Mouse (Mus musculus) embryonic fibroblast, embryonic 13.5 days (primary cell): ENCODE measurements around the gene Slc25a21. TPM values are rescaled to one million over a fixed set of nuclear protein-coding genes. Genes with fewer than 3 reads are reported as not detected.

ENCODE experiments used
- H3K27ac ChIP-seq: 2 replicates; pipeline ENCODE4 v1.5.1; 2012; ENCODE audit warnings: low read length, control low read depth, inconsistent platforms; ENCODE audit not compliant: insufficient read depth
- H3K4me1 ChIP-seq: 2 replicates; pipeline ENCODE4 v1.6.1; 2011; ENCODE audit warnings: low read length; ENCODE audit not compliant: control insufficient read depth, insufficient read depth
- H3K4me3 ChIP-seq: 2 replicates; pipeline ENCODE4 v1.5.1; 2011; ENCODE audit warnings: mild to moderate bottlenecking, control low read depth, low read length; ENCODE audit not compliant: insufficient read depth
- CTCF ChIP-seq: IDR thresholded peaks from 2 replicates; pipeline ENCODE4 v1.5.1; 2011; ENCODE audit warnings: mild to moderate bottlenecking, control low read depth, low read length, moderate library complexity, borderline replicate concordance; ENCODE audit not compliant: insufficient read depth
- POLR2A ChIP-seq: IDR thresholded peaks from 2 replicates; pipeline ENCODE4 v1.6.1; 2011; ENCODE audit warnings: low read depth, mild to moderate bottlenecking, control low read depth, low read length, moderate library complexity
- polyA plus RNA-seq: library from polyadenylated mRNA; stranded (reverse); fragments of >200 nt; gene quantifications from 2 replicates; pipeline ENCODE4 v1.2.4, GENCODE M21; 2011; ENCODE audit warnings: low read depth; ENCODE audit not compliant: missing spikeins, insufficient read length

Slc25a21 gene
- polyA plus RNA-seq, 1 experiment = 0.19 TPM

GRCm38 (mm10) chr12:57076606-57077005 lies 120.7 kb downstream of the Slc25a21 start:
- TF ChIP-seq POLR2A = no peak
- no peak for TF ChIP-seq CTCF
- Histone ChIP-seq H3K4me3 (no peak overlapping the region), H3K4me1 (no peaks in the 10 kb centered on the region), H3K27ac (no peak overlapping the region)

- no peak for TF ChIP-seq POLR2A
- no peak for TF ChIP-seq CTCF
- no peak overlapping the region for H3K27ac ChIP-seq
- H3K4me1 ChIP-seq = no peaks in the 10 kb centered on the region
- no peak overlapping the region for H3K4me3 ChIP-seq
Measured at GRCm38 (mm10) chr12:57072616-57073015, 124.7 kb downstream of the Slc25a21 start.

GRCm38 (mm10) chr12:57068607-57069006 lies 128.7 kb downstream of the Slc25a21 start:
- TF ChIP-seq POLR2A (no peak), CTCF (no peak)

DNA sequence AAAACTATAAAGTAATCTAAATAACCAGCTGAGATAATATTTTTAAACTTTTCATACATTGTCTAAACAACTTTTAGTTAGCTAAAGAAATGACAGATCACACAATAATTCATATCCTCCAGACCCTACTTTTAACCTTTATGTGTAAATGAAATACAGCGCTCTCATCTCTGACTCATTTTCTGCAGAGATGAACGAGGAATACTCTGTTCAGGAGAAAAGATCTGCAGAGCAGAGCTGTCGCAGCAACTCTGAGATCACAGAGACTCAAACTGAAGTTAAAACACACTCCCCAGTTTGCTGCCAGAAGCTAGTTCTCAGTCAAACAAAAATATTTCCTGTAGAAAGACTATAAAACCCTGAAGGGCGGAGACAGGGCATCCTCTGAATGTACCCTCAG lies 177.5 kb downstream of the Slc25a21 start:
- Histone ChIP-seq H3K27ac (no peak overlapping the region), H3K4me1 (no peaks in the 10 kb centered on the region), H3K4me3 (no peak overlapping the region)
- no peak for TF ChIP-seq POLR2A
- no peak for TF ChIP-seq CTCF

More at GRCm38 (mm10) chr12:57068607-57069006, 128.7 kb downstream of the Slc25a21 start:
- Histone ChIP-seq H3K4me1 (no peaks in the 10 kb centered on the region), H3K4me3 (no peak overlapping the region), H3K27ac (no peak overlapping the region)

GRCm38 (mm10) chr12:57016845-57017244 lies 180.4 kb downstream of the Slc25a21 start:
- Histone ChIP-seq H3K4me3 (no peak overlapping the region), H3K4me1 (no peaks in the 10 kb centered on the region), H3K27ac (no peak overlapping the region)
- TF ChIP-seq CTCF (no peak), POLR2A (no peak)

DNA sequence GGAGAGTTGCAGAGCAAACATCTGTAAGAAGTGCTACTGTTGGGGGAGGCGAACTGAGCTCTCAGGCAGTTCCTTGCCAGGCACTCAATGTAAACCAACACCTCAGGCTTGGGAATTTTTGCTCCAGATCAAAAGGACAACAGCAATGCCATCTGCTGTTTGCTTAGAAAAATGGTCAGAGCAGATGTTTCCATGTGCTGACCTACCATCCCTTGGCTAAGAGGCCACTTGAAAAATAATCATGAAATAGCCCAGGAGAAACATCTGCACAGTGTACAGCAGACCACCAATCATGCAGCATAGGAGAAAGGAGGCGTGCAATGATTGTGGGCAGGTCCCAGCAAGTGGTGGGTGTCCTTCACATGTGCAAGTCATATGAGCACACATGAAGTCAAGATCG lies 180.9 kb downstream of the Slc25a21 start:
- H3K4me1 ChIP-seq = no peaks in the 10 kb centered on the region
- no peak for TF ChIP-seq CTCF
- no peak for TF ChIP-seq POLR2A
- no peak overlapping the region for H3K27ac ChIP-seq
- no peak overlapping the region for H3K4me3 ChIP-seq

GRCm38 (mm10) chr12:57009010-57009409 lies 188.3 kb downstream of the Slc25a21 start:
- TF ChIP-seq POLR2A (no peak), CTCF (no peak)
- Histone ChIP-seq H3K4me1 (no peaks in the 10 kb centered on the region), H3K4me3 (no peak overlapping the region), H3K27ac (no peak overlapping the region)

DNA sequence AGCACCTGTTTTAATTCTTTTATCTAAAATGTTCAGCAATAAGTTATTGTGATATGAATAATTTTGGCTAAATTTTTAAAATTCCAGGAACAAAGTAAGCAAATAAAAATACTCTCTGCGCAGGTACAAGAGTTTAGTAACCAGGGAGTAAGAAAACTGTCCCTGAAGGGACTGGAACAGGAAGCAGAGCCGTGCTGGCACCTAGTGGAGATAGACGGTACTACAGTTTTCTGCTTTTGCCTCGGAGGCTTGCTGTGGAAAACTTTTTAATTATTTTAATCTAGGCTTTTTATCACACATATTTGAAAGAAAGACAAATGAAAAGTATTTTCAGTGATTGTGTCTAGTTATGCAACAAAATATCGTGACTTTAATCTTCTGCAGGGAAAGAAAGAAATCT lies 211.2 kb downstream of the Slc25a21 start:
- no peaks in the 10 kb centered on the region for H3K4me1 ChIP-seq
- H3K27ac ChIP-seq = no peak overlapping the region
- TF ChIP-seq POLR2A = no peak
- peak; percentile 62; the same call in 1 of the 2 replicates for TF ChIP-seq CTCF
- no peak overlapping the region for H3K4me3 ChIP-seq

- no peak overlapping the region for H3K4me3 ChIP-seq
- H3K27ac ChIP-seq = no peak overlapping the region
- no peaks in the 10 kb centered on the region for H3K4me1 ChIP-seq
- TF ChIP-seq POLR2A (no peak), CTCF (no peak)
Measured at GRCm38 (mm10) chr12:56982066-56982626, 215.1 kb downstream of the Slc25a21 start.

GRCm38 (mm10) chr12:56975256-56975655 lies 222.0 kb downstream of the Slc25a21 start:
- Histone ChIP-seq H3K4me1 (no peaks in the 10 kb centered on the region), H3K4me3 (no peak overlapping the region), H3K27ac (no peak overlapping the region)
- no peak for TF ChIP-seq CTCF
- TF ChIP-seq POLR2A = no peak

- H3K27ac ChIP-seq = no peak overlapping the region
- H3K4me1 ChIP-seq = no peaks in the 10 kb centered on the region
- no peak for TF ChIP-seq CTCF
- TF ChIP-seq POLR2A = no peak
- no peak overlapping the region for H3K4me3 ChIP-seq
Measured at GRCm38 (mm10) chr12:56963236-56963635, 234.0 kb downstream of the Slc25a21 start.
